ENCODE assay signal across 8 mouse cellular contexts in the genomic region with DNA sequence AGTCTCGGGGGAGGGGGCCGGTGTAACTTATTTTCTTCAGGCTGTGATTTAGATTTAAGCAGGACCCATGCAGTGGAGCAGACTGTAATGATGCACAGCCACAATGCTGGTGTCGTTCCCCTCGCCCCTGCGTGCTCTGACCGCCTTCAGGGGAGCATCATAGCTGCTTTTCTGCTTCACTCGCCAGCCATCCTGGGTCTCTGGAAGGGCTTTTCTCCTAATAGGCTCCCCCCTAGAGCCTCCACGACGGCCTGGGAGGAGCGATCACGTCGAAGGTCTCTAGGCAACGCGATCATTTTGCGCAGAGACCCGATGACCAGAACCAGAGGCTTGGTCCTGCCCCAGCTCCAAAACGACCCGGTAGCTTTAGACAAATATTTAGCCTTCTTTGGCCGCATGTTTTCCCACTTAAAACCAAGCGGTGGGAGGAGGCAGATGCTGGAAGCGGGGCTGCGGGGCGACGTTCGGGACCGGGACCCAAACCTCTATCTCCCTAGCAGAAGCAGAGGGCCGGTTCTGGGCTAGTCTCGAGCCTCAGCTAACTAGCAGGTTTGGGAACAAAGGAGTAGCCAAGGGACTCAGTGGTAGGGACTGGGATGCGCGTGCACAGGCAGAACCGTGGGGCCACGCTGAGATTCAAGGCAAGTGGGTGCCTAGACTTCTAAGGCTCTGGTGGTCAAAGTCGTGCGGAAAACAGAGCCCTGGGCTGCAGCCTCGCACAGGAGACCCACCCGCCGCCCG. TPM values are rescaled to one million over a fixed set of nuclear protein-coding genes. Genes with fewer than 3 reads are reported as not detected.
DNase-seq lines count a peak whose midpoint lies in the region; ATAC-seq and TF ChIP-seq lines count a peak whose summit lies in the region.

No protein-coding gene starts in this region.

- peaks cover 47% of the 10 kb centered on the region for H3K27me3 ChIP-seq in heart, embryonic 12.5 days (replicated peaks)
- peaks cover 16% of the 10 kb centered on the region for H3K27me3 ChIP-seq in forebrain, postnatal 0 days (ENCODE audit: insufficient read depth, low read length)
- peaks cover 64% of the 10 kb centered on the region for H3K27me3 ChIP-seq in midbrain, embryonic 12.5 days

- ATAC-seq in heart, embryonic 12.5 days (ENCODE audit: insufficient number of reproducible peaks, low FRiP score): 0 out of 2 replicates have a peak, but pooled peaks have one; percentile 15
- ATAC-seq in forebrain, postnatal 0 days: peak; percentile 70
- ATAC-seq in midbrain, embryonic 12.5 days (ENCODE audit: low FRiP score, low read depth): peak; percentile 51

- no peak for TF ChIP-seq CTCF in forebrain, postnatal 0 days (IDR thresholded peaks at IDR 0.05; ENCODE audit: low read depth)

- no peak overlapping the region for H3K27ac ChIP-seq in heart, embryonic 12.5 days (ENCODE audit: poor library complexity, severe bottlenecking)
- no peak overlapping the region for H3K27ac ChIP-seq in forebrain, postnatal 0 days (ENCODE audit: low read depth, low read length)
- H3K27ac ChIP-seq in midbrain, embryonic 12.5 days (replicated peaks): 0 out of 2 replicates have a peak overlapping the region, but pooled peaks have one; percentile 8

- H3K9me3 ChIP-seq in heart, embryonic 12.5 days (replicated peaks): no peaks in the 10 kb centered on the region
- no peaks in the 10 kb centered on the region for H3K9me3 ChIP-seq in forebrain, postnatal 0 days (ENCODE audit: low read length)
- no peaks in the 10 kb centered on the region for H3K9me3 ChIP-seq in midbrain, embryonic 12.5 days

- intact Hi-C loops in gastrocnemius, postnatal 14 days (cut with DNase I; ENCODE audit: low total_unique reads): loop anchor here (5.0 kb wide), 2 partner anchors 87 to 282 kb away; no protein-coding TSS in a partner anchor

- no peak overlapping the region for H3K9ac ChIP-seq in heart, embryonic 12.5 days
- H3K9ac ChIP-seq in forebrain, postnatal 0 days: peak overlapping the region; percentile 61
- peak overlapping the region; percentile 61 for H3K9ac ChIP-seq in midbrain, embryonic 12.5 days (replicated peaks)

- H3K4me2 ChIP-seq in heart, embryonic 12.5 days: peak overlapping the region; percentile 64
- peak overlapping the region; percentile 86 for H3K4me2 ChIP-seq in forebrain, postnatal 0 days (ENCODE audit: low read depth)
- H3K4me2 ChIP-seq in midbrain, embryonic 12.5 days (replicated peaks): peak overlapping the region; percentile 77

- no peaks in the 10 kb centered on the region for H3K36me3 ChIP-seq in heart, embryonic 12.5 days
- H3K36me3 ChIP-seq in forebrain, postnatal 0 days (ENCODE audit: insufficient read depth): no peaks in the 10 kb centered on the region
- H3K36me3 ChIP-seq in midbrain, embryonic 12.5 days: no peaks in the 10 kb centered on the region

- 15% methylated on average over 38 of the region's 38 CpGs for WGBS in heart, embryonic 12.5 days
- WGBS in forebrain, postnatal 0 days: 10% methylated on average over 38 of the region's 38 CpGs
- WGBS in midbrain, embryonic 12.5 days: 9% methylated on average over 34 of the region's 38 CpGs

- H3K4me1 ChIP-seq in heart, embryonic 12.5 days (replicated peaks): peaks cover 10% of the 10 kb centered on the region
- 0 out of 2 replicates have a peak, but pooled peaks cover 7% of the 10 kb centered on the region for H3K4me1 ChIP-seq in forebrain, postnatal 0 days (ENCODE audit: insufficient read depth)
- peaks cover 9% of the 10 kb centered on the region for H3K4me1 ChIP-seq in midbrain, embryonic 12.5 days

- peak overlapping the region; percentile 34; the same call in 1 of the 2 replicates for H3K4me3 ChIP-seq in heart, embryonic 12.5 days
- peak overlapping the region; percentile 49 for H3K4me3 ChIP-seq in forebrain, postnatal 0 days (ENCODE audit: low read depth, low read length)
- H3K4me3 ChIP-seq in midbrain, embryonic 12.5 days: peak overlapping the region; percentile 51

- no peak for DNase-seq in heart, adult 11 months
- DNase-seq in MN1 (ENCODE audit: low spot score): peak; percentile 48
- DNase-seq in forebrain, postnatal 0 days: peak; percentile 49
- DNase-seq in natural killer cell, adult 2 months (ENCODE audit: low spot score in 2 of 2): no peak
- no peak for DNase-seq in gastrocnemius, postnatal 14 days
- DNase-seq in adrenal gland, adult 8-10 months: no peak

RNA-seq across cellular contexts. Expression of gene Chrna3, which starts 0.7 kb away (rescaled TPM):
- polyA plus RNA-seq in heart, embryonic 12.5 days (2016; fragmentation: Nextera tagmentation; extraction: Ambion mirVana): 0.13 TPM in 1 of 2 replicates, not detected in the other
- total RNA-seq in forebrain, postnatal 0 days (2014; rRNA removed): 2.2 and 3.0 TPM in 2 replicates
- 4.5 and 9.0 TPM in 2 replicates for polyA plus RNA-seq in forebrain, postnatal 0 days (2015; fragmentation: Nextera tagmentation; extraction: Ambion mirVana)
- 9.0 and 9.8 TPM in 2 replicates for polyA plus RNA-seq in midbrain, embryonic 12.5 days (2016; fragmentation: Nextera tagmentation; extraction: Ambion mirVana)
- total RNA-seq in gastrocnemius, postnatal 14 days (2021): not detected
- total RNA-seq in adrenal gland, adult 8-10 months (2022): 10 to 100 TPM; 15.0 to 38.6 (median 22.9) TPM

RNA-seq across cellular contexts. Expression of gene Chrnb4, which starts 22.9 kb away (rescaled TPM):
- 0.27 and 0.47 TPM in 2 replicates for polyA plus RNA-seq in heart, embryonic 12.5 days (2016; fragmentation: Nextera tagmentation; extraction: Ambion mirVana)
- 0.15 and 0.38 TPM in 2 replicates for total RNA-seq in forebrain, postnatal 0 days (2014; rRNA removed)
- 0.57 and 1.0 TPM in 2 replicates for polyA plus RNA-seq in forebrain, postnatal 0 days (2015; fragmentation: Nextera tagmentation; extraction: Ambion mirVana)
- 1.1 and 1.3 TPM in 2 replicates for polyA plus RNA-seq in midbrain, embryonic 12.5 days (2016; fragmentation: Nextera tagmentation; extraction: Ambion mirVana)
- not detected for total RNA-seq in gastrocnemius, postnatal 14 days (2021)
- 10 to 100 TPM; 11.0 to 22.1 (median 12.2) TPM for total RNA-seq in adrenal gland, adult 8-10 months (2022)

RNA-seq across cellular contexts. Expression of gene Chrna5, which starts 45.0 kb away (rescaled TPM):
- polyA plus RNA-seq in heart, embryonic 12.5 days (2016; fragmentation: Nextera tagmentation; extraction: Ambion mirVana): 0.14 and 0.28 TPM in 2 replicates
- 2.0 and 3.2 TPM in 2 replicates for total RNA-seq in forebrain, postnatal 0 days (2014; rRNA removed)
- polyA plus RNA-seq in forebrain, postnatal 0 days (2015; fragmentation: Nextera tagmentation; extraction: Ambion mirVana): 2.6 TPM in 2 replicates
- 5.5 and 5.6 TPM in 2 replicates for polyA plus RNA-seq in midbrain, embryonic 12.5 days (2016; fragmentation: Nextera tagmentation; extraction: Ambion mirVana)
- total RNA-seq in gastrocnemius, postnatal 14 days (2021): under 1 TPM in 1 of 2 experiments, not detected in 1; 0.12 TPM
- total RNA-seq in adrenal gland, adult 8-10 months (2022): 1 to 10 TPM in 3 of 4 experiments, under 1 TPM in 1; 0.77 to 1.5 (median 1.2) TPM

Comparison
In these comparisons a context has a peak if more than half of its experiments do, and no peak if none do; other contexts are left out.
1. ATAC-seq: peak in every context shown above with its lines; median percentile 70 in forebrain, postnatal 0 days; 51 in midbrain, embryonic 12.5 days; 15 in heart, embryonic 12.5 days.
2. DNase-seq: peak in MN1 (single experiment) and forebrain, postnatal 0 days (single experiment); none in heart, adult 11 months (single experiment), natural killer cell, adult 2 months (0 of 2), gastrocnemius, postnatal 14 days (single experiment) and adrenal gland, adult 8-10 months (single experiment).
3. Peak in every context shown above with its lines, with median percentiles within 50 percentile points of each other: H3K4me2 ChIP-seq and H3K4me3 ChIP-seq.